Mouse (Mus musculus): Measurements from ENCODE around the gene Lct.
A peak's percentile ranks its signal among the peaks of the same experiment; 100 is the strongest.
"Not testable (repeated sequence)": the region's sequence is repeated elsewhere in the genome, so short reads cannot be mapped to it uniquely, and the experiment has no call there.

Gene Lct

GRCm38 (mm10) chr1:128295717-128296528, 32.2 kb downstream of the Lct start:
- DNase-seq (ENCODE audit: low read depth, low spot score): peak; percentile 20

DNA sequence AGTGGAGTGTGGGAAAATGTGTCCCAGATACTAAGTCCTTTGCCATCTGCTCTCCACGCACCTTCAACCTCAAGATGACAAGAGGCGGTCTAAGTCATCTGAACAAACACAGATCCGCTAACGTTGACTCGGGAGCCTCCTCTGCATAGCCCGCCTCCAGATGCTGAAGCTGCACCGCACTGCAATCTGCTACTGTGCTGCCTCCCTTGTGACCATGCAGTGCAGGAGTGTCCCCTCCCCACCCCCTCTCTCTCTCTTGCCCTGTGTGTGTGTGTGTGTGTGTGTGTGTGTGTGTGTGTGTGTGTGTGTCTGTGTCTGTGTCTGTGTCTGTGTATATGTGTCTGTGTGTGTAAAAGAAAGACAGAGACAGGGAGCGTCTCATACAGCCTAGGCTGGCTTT, 32.8 kb downstream of the Lct start:
- DNase-seq (ENCODE audit: low read depth, low spot score): peak; percentile 23

GRCm38 (mm10) chr1:128293524-128293923, 34.6 kb downstream of the Lct start:
- peak; percentile 81 for DNase-seq (ENCODE audit: low read depth, low spot score)

DNA sequence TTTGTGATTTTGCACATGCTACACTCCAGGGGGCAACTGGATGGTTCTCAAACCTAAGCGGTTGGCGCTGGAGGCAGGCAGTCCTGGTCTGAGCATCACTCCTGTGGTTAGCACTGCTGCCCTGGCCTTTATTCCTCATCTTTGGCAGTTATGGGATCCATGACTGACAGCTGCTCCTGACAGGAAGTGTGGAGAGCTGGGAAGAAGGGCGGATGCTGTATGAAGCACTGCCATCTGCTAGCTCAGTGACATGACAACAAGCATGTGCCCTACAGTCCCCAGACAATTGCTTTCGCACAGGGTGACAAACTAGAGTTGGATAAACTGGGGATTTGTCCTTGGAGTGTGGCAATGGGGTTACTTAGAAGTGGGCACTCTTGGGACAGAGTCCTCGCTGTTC, 37.8 kb downstream of the Lct start:
- no peak for DNase-seq (ENCODE audit: low read depth, low spot score)

DNA sequence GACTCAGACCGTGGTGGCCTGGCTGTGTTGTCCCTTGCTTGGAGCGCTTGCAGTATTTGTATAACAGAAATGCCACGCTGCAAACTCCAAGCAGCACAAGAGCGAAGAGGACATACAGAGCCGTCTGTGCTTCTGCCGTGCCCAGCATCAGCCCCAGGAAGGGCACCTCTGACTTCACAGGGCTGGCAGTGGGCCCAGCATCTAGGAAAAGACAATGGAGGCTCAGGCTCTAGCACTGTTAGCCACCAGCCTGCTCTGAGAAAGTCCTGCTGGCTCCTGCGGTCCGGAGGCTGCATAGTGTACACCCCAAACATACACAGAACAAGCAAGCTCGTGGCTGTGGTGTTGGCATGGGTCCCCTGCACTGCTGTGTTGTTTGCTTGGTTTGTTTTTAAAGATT, 43.0 kb downstream of the Lct start:
- DNase-seq (ENCODE audit: low read depth, low spot score): peak; percentile 14

GRCm38 (mm10) chr1:128284157-128284690, 43.9 kb downstream of the Lct start:
- DNase-seq (ENCODE audit: low read depth, low spot score): no peak

DNA sequence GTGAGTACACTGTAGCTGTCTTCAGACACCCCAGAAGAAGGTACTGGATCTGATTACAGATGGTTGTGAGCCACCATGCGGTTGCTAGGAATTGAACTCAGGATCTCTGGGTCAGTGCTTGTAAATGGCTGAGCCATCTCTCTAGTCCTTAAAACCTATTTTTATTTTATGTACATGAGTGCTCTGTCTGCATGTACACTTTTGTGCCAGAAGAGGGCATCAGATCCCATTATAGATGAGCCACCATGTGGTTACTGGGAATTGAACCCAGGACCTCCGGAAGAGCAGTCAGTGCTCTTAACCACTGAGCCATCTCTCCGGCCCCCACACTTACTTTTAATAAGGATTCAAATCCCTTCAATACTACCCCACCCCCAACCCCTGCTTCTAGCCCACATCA, 45.2 kb downstream of the Lct start:
- DNase-seq (ENCODE audit: low read depth, low spot score): no peak

GRCm38 (mm10) chr1:128281753-128282152, 46.4 kb downstream of the Lct start:
- DNase-seq (ENCODE audit: low read depth, low spot score): no peak

GRCm38 (mm10) chr1:128278563-128278962, 49.6 kb downstream of the Lct start:
- DNase-seq (ENCODE audit: low read depth, low spot score): no peak

DNA sequence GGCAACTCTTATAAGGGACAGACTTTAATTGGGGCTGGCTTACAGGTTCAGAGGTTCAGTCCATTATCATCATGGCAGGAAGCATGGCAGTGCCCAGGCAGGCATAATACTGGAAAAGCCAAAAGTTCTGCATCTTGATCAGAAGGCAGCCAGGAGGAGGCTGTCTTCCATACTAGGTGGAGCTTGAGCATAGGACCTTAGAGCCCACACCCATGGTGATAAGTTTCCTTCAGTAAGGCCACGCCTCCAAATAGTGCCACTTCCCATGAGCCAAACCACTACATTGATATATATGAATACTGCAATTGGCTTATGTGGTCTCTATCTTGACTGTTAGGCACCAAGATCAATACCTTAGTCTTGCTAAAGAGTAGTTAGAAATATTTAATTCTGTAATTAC, 52.2 kb downstream of the Lct start:
- DNase-seq (ENCODE audit: low read depth, low spot score): no peak

- DNase-seq (ENCODE audit: low read depth, low spot score): no peak
Measured at GRCm38 (mm10) chr1:128270731-128271130, 57.4 kb downstream of the Lct start.

- not testable (repeated sequence) for DNase-seq (ENCODE audit: low read depth, low spot score)
Measured at GRCm38 (mm10) chr1:128267061-128267460, 61.1 kb downstream of the Lct start.

DNA sequence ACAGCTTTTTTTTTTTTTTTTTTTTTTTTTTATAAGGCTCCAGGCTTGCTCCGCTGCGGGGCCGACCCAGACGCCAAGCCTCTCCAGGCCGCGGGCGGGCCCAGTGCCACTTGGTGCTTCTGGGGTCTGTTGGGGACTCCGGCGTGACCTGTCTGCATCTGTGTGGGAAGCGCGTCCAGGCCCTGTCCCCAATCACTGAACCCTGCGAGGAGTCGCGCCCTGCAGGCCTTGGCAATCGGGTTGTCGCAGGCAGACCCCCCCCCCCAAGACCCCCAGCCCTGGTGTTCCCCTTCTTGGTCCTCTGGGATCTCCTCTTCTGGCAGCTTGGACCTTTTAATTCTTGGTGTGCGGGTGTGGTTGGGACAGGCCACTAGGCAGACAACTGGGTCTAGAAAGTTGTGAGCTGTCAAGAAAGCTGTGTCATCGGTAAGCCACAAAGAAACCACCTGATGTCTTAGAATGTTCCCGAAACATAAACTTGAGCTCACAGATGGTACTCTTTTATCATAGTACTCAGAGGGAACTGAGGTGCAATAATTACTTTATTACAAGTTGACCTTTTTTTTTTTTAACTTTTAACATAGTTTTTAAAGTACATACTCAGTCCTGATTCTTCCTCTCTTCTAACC, 83.3 kb downstream of the Lct start:
- DNase-seq (ENCODE audit: low read depth, low spot score): peak; percentile 19

GRCm38 (mm10) chr1:128243996-128244726, 84.0 kb downstream of the Lct start:
- peak; percentile 98 for DNase-seq (ENCODE audit: low read depth, low spot score)

GRCm38 (mm10) chr1:128243627-128243995, 84.5 kb downstream of the Lct start, which contains the start of gene Ubxn4:
Gene Ubxn4, plus strand, starts transcription at chr1:128243964.
- no peak for DNase-seq (ENCODE audit: low read depth, low spot score)

DNA sequence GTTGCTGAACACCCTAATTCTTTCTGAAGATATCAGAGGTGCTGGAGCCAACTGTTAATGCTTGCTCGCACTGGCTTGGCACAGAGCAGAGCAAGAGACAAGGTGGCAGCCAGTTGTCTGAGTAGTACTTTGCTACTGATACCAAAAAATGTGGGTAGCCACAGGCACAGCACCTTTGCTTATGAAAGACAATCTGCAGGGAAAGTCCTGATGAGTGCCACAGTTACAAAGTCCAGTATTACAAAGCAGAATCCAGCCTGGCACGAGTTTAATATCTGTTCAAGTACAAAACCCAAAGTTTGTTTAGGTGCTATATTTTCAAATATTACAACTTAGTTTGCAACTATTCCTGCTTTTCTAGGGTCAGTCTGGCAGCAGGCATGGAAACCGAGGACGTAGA, 92.9 kb downstream of the Lct start:
- DNase-seq (ENCODE audit: low read depth, low spot score): no peak
